Mouse (Mus musculus) E14TG2a.4 (cell line): Measurements from ENCODE around the gene Mapk8ip3.

ENCODE experiments used
- CTCF ChIP-seq: conservative IDR thresholded peaks from 2 replicates; pipeline ENCODE4 v1.5.1; 2014; ENCODE audit warnings: low read length
- NANOG ChIP-seq: IDR thresholded peaks from 2 replicates; pipeline ENCODE4 v1.6.1; 2014; ENCODE audit warnings: borderline replicate concordance, low read length, mixed read lengths
- POU5F1 ChIP-seq: IDR thresholded peaks from 2 replicates; pipeline ENCODE4 v1.6.1; 2014; ENCODE audit warnings: low read length, borderline replicate concordance

DNA sequence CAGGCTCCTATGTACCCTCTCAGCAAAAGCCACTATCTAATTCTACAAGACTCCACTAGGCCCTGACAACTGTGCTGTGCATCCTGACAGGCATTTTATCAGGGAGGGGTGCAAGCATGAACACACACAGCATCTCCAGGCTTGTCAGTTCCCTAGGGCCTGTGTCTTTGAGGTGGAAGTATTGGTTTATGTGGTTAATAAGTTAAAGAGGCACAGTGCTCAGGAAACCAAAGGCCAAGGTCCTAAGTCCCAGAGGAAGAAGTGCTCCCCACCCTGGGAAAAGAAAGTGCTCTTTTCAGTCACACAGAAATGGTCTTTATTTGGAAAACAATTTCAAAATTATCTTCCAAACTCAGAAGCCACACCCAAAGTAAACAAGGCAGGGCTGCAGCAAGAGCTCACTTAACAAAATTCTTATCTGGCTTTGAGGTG lies 88.2 kb downstream of the Mapk8ip3 start:
- TF ChIP-seq CTCF (no peak), POU5F1 (no peak), NANOG (no peak)
